Mouse (Mus musculus) thymus, postnatal 0 days (tissue): ENCODE results near the gene Mrps10. TPM values are rescaled to one million over a fixed set of nuclear protein-coding genes. Genes with fewer than 3 reads are reported as not detected.
"Not testable (repeated sequence)": the region's sequence is repeated elsewhere in the genome, so short reads cannot be mapped to it uniquely, and the experiment has no call there.

ENCODE experiments used
- DNase-seq: peaks from one replicate; pipeline ENCODE4 v3.0.0-alpha.2; 2015; ENCODE audit warnings: low spot score
- polyA plus RNA-seq: library from polyadenylated mRNA; unstranded; fragments of >200 nt; fragmentation: Nextera tagmentation; extraction: Ambion mirVana; gene quantifications from 2 replicates; pipeline ENCODE4 v1.2.1, GENCODE M21; 2015

Gene Mrps10
- polyA plus RNA-seq, 1 experiment from 2014 or later: 69.0 TPM

- no peak for DNase-seq
These were observed 13.2 kb downstream of the Mrps10 start for GRCm38 (mm10) chr17:47381917-47382316.

DNA sequence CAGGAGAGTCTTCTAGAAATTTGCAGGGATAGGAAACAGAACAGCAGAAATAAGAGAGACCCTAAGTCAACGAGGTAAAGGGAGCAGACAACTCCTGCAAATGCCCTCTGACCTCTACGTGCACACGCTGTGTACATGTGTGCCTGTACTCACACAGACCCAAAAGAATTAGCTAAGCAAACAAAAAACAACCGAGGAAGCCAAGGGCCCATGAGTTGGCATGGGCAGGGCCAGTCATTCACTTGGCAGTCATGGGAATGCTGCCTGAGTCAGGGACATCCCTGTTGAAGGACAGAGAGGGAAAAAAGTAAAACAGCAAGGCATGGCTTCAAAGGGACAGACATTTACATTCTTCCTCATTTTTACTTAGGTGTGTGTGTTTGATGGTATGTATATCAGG is 14.6 kb downstream of the Mrps10 start:
- DNase-seq: no peak

DNA sequence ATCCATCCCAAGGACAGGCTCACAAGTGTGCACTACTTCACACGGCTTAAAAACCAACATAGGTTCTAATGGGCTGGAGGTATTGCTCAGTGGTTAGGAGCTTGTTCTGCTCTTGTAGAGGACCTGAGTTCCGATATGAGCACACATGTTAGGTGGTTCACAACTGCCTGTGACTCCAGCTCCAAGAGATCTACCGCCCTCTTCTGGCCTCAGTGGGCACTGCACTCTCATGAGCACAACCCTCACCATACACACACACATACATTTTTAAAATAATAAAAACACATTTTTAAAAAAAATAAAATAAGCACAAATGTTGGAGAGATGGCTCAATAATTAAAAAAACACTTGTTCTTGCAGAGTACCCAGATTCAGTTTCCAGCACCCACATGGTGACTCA is 15.4 kb downstream of the Mrps10 start:
- DNase-seq: no peak

GRCm38 (mm10) chr17:47385145-47385544 is 16.5 kb downstream of the Mrps10 start, which contains the start of gene Guca1b:
Gene Guca1b, plus strand, starts transcription at chr17:47385393.
- DNase-seq: no peak

DNA sequence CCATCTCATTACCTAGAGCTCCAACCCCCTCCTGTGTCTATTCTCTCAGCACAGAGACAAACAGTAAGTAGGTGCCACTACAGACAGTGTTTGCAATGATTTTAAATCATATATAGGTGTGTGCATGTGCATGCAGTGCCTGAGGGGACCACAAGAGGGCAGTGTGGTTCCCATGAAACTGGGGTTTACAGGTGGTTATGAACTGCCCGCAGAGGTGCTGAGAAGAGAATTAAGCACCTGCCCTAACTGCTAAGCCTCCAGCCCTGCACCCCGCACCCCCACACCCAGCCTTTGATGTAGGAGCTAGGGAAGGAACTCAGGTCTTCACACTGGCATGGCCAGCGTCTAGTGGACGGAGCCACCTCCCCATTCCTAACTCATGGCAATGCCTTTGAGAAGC is 18.0 kb downstream of the Mrps10 start:
- peak; percentile 74 for DNase-seq

DNA sequence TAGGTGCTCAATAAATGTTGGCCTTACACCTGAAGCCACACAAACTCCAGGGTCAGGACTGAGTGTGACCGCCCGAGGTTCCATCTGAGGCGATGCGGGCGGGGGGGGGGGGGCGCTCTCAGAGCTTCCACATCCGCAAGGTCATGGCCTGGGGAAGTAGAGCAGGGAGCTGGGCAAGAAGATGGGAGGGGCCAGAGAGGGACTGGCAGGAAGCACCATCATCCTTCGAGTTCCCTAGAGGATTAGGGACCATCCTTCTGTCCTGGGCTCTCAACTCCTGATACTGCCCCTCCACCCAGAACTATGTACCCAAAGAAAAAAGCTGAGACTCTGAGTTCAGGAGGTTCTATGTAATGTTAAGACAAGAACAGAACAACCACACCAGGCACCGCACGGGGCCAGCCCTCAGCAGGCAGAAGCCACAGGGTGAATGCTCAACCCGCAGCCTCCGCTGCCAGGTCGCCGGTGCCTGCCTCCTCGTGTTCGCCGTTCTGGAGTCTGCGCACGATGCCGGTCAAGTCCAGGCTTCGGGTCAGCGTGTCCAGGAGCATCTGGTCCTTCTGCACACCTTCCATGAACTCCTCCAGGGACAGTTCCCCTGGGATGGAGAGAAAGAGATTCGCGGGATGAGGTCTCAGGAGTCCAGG is 25.7 kb downstream of the Mrps10 start:
- peak; percentile 24 for DNase-seq

- peak; percentile 66 for DNase-seq
These were observed 26.8 kb downstream of the Mrps10 start for GRCm38 (mm10) chr17:47395376-47395913.

DNA sequence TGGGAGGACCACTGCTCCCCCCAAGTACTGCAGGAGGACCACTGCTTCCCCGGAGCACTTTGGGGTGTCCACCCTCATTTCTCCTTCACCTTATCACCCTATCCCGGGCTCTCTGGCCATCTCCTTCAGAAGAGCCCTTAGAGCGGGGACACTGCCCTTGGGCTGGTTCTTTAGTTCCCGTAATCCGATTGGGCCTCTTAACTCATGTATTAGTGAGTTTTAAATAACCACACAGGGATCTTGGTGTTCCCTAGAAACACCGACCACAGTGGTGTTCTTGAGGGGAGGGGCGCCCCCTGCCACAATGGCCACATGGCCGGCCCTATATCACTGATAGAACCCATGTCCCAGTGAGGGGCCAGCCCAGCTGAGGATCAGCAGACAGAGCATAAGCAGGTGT is 30.4 kb downstream of the Mrps10 start:
- DNase-seq: no peak

DNA sequence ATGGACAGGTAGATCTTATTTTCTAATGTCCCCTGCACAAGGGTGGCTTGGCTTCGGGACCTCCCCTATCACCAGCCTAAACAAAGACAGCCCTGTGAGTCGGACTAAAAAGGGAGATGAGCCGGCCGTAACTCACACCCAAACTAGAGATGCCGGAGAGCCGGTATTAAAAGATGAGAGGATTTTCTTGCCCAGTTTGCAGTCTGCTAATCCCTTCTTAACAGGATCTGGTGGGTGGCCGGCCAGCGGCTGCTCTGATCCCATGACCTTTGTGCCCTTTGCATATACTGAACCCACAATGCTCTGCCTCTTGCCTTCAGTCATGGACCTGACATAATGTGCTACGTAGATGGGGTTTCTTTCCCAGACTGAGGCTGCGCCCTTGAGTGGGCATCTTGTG is 31.8 kb downstream of the Mrps10 start, which contains the start of gene Guca1a:
Gene Guca1a (minus strand): TSS at position 134 of the 400 bp plus-strand sequence.
- DNase-seq: no peak

GRCm38 (mm10) chr17:47407717-47408557 is 39.2 kb downstream of the Mrps10 start:
- DNase-seq: no peak

GRCm38 (mm10) chr17:47408558-47408898 is 39.8 kb downstream of the Mrps10 start:
- DNase-seq: peak; percentile 69

GRCm38 (mm10) chr17:47409897-47410861 is 41.5 kb downstream of the Mrps10 start:
- DNase-seq: not testable (repeated sequence)

DNA sequence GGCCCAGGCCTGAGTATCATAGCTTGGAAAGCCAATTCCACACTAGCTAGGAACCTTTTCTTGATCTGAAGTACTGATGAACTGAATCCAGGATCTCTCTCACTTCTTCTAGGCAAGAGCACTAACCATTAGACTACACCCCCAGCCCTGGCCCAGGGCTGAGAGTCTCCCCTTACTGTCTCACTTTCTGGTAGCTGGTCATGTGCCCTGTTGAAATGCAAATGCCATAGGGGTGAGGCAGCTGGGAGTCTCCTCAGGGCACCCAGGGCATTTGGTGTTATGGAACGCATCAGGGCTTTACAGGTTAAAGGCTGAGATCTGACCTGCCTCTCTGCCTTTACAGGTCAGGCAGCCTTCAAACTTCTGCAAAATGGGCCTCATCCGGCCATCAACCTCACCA is 51.5 kb downstream of the Mrps10 start:
- DNase-seq: no peak

- DNase-seq: no peak
These were observed 52.9 kb downstream of the Mrps10 start for GRCm38 (mm10) chr17:47421566-47421965.

GRCm38 (mm10) chr17:47422616-47423015 is 53.9 kb downstream of the Mrps10 start:
- not testable (repeated sequence) for DNase-seq

GRCm38 (mm10) chr17:47424186-47424585 is 55.5 kb downstream of the Mrps10 start:
- no peak for DNase-seq

DNA sequence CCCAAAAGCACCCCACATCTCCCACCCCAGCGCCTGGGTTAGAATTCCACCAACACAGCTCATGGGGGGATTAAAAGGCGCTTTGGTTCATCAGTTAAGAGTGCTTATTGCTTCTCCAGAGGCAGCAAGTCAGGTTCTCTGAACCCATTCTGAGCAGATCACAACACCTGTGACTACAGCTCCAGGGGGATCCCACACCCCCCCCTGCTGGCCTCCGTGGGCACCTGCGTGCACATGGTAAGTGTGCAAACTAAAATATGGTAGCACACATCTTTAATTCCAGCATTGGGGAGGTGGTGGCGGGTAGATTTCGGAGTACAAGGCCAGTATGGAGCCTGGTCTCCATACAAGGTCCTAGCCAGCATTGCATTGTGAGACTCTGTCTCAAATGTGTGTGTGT is 58.6 kb downstream of the Mrps10 start:
- peak; percentile 59 for DNase-seq

GRCm38 (mm10) chr17:47428831-47429304 is 60.2 kb downstream of the Mrps10 start:
- no peak for DNase-seq

- no peak for DNase-seq
These were observed 62.1 kb downstream of the Mrps10 start for GRCm38 (mm10) chr17:47430815-47431214.
